Mouse (Mus musculus) right cerebral cortex, postnatal 4 days (tissue): ENCODE measurements around the gene Cacna1c.

Experiments
- DNase-seq: peaks from one replicate; pipeline ENCODE4 v3.0.0-alpha.2; 2022

The Cacna1c gene

DNA sequence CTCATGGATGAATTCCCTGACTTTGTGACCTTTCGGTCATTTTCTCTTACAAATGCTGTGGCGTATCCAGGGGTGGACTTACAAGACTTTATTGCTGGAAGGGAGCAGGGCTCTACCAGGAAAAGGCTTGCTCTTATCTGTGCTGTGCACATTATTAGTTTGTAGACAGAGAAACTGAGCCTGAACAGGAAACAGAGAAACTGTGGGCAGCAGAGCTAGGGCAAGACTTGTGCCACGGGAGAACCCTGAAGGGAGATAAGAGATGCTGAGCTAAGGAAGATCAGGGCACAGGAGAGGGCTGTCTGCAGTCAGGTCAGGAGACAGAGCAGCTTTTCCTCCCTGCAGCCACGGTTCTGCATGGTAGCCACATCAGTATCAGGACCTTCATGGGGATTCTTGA lies 425.1 kb downstream of the Cacna1c start:
- DNase-seq = no peak

DNA sequence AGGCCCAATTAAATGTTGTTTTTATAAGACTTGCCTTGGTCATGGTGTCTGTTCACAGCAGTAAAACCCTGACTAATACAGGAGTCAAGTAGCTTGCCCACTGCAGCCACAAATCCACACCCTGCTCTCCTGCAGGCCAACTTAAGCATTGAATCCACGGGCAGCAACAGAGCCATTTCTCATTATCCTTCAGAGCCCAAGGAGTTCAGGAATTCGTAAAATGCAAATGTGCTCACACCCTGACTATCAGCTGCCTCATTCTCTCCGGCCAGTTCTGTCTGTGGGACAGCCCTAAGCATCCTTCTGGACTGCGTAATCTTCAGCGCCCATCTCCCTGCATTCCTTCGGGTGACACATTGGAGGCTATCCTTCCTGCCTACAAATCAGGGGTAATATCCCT lies 425.8 kb downstream of the Cacna1c start:
- no peak for DNase-seq

DNA sequence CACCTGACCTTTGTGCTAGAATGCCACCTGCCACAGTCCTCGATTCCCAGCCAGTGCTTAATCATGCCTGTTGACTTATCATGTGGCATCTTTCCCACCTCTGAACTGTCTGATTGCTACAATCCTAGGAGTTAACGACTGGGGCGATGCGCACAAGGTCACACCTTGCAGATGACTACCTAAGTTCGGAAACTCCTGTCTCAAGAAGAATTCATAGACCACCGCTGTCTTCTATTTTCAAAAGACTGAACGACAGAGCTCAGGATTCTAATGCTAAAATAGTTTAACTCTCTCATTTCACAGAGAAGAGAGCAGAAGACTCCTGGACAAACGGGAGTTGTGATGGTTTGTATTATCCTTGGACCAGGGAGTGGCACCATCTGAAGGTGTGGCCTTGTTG lies 426.4 kb downstream of the Cacna1c start:
- no peak for DNase-seq

GRCm38 (mm10) chr6:118767698-118768097 lies 428.5 kb downstream of the Cacna1c start:
- no peak for DNase-seq

GRCm38 (mm10) chr6:118765261-118765660 lies 431.0 kb downstream of the Cacna1c start:
- no peak for DNase-seq

DNA sequence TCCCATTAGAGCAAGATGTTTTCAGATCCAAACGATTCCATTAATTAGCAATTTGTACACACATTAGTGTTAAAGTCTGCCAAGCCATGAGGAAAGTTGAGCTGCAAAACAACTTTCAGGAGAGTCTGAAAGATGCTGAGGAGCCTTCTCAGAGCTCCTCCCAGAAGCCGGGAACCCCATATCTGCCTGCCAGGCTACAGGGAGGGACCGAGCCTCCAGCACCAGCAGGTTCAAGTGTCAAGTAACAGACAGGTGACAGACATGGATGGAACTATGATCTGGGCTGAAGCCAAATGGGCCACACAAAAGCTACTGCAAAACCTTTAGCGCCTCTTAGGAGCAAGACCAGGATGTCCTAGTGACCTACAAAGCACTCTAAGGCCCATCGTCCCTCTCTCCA lies 437.2 kb downstream of the Cacna1c start:
- no peak for DNase-seq

DNA sequence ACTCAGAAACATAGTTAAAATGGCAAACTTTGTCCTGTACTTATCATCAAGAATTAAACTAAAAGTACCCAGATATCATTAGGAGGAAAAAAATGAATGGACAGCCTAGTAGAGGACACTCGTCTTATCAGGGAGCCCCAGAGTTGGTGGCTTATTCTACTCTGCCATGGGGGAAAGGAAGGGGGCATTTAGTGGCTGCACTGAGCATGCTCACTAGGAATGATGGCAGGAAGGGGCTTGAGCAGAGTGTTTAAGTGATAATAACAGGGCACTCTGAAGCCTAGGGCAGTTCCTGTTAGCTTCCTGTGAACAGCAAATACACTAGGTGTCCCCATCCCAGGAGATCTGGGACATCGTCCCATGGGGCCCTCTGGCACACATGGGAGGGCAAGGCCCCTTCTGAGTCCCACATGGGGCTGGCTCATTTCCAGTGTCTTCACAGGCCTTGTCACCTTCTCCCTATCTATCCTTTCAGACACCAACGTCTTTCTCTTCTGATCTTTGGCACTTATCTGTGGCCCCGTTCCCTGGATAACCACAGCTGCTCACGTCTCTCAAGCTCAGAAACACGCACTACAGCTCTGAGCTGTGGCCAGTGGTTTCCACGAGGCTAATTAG lies 437.8 kb downstream of the Cacna1c start:
- no peak for DNase-seq

GRCm38 (mm10) chr6:118757533-118758289 lies 438.5 kb downstream of the Cacna1c start:
- DNase-seq = no peak

DNA sequence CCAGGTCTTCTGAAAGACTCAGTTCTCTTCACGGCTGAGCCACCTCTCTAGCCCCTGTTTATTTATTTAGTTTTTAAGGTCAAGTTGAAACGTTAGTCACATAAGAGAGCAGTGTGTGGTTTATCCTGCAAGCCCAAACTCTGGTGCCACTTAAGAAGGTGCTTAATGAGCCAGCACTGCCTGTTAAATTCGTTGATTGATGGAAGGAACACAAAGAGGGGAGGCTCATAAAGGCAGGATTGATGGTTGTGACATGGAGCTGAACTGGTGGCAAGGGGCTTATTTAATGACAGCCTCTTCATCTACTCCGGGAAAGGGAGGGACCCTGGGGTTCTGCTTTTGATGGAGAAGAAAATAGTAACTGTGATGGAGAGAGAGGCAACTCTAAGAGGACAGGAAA lies 439.7 kb downstream of the Cacna1c start:
- DNase-seq = no peak

GRCm38 (mm10) chr6:118755768-118756167 lies 440.4 kb downstream of the Cacna1c start:
- no peak for DNase-seq

DNA sequence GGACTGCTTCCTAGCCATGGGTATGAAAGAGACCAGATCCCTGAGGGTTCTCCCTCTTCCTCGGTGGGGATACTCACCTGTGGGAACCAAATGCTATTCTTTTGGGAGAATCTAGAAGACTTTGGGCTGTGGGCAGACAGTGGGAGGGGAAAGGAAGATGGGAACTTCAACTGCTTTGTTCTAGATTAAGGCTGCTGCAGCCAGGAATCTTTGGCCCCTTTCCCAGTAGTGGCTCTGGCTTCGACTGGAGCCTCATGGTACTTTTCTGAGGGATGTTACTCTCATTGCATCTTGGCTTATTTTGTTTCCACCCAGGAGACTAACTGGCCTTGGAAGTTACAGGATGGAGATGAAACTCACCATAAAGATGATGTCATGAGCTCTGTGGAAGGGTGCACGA lies 441.8 kb downstream of the Cacna1c start:
- DNase-seq = no peak

- no peak for DNase-seq
Measured at GRCm38 (mm10) chr6:118753787-118754186, 442.4 kb downstream of the Cacna1c start.

GRCm38 (mm10) chr6:118753064-118753463 lies 443.2 kb downstream of the Cacna1c start:
- DNase-seq = no peak

DNA sequence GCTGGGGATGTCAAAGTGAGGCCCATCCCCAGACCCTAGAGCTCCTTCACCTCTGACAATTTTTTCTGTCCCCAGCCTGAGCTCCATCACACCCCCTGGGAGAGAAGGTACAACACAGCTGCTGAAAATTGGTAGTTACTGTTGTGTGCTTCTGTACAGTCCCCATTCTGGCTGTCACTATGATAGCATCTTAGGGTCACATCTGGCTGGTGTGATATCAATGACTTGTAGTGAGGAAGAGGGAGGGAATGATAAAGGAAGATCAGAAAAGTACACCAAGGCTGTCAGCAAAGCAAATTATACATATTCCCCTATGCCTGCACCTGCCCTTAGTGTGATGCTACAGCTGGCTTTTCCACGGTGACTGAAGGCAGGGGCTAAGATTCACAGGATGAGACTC lies 446.9 kb downstream of the Cacna1c start:
- DNase-seq = no peak

- no peak for DNase-seq
Measured at GRCm38 (mm10) chr6:118742701-118743100, 453.5 kb downstream of the Cacna1c start.

GRCm38 (mm10) chr6:118741841-118742240 lies 454.4 kb downstream of the Cacna1c start:
- no peak for DNase-seq

GRCm38 (mm10) chr6:118739961-118740599 lies 456.1 kb downstream of the Cacna1c start:
- peak; percentile 61 for DNase-seq

- no peak for DNase-seq
Measured at GRCm38 (mm10) chr6:118739344-118739743, 456.9 kb downstream of the Cacna1c start.

GRCm38 (mm10) chr6:118738656-118739055 lies 457.6 kb downstream of the Cacna1c start:
- DNase-seq = no peak

- no peak for DNase-seq
Measured at GRCm38 (mm10) chr6:118737078-118737477, 459.1 kb downstream of the Cacna1c start.

GRCm38 (mm10) chr6:118736491-118736890 lies 459.7 kb downstream of the Cacna1c start:
- no peak for DNase-seq

DNA sequence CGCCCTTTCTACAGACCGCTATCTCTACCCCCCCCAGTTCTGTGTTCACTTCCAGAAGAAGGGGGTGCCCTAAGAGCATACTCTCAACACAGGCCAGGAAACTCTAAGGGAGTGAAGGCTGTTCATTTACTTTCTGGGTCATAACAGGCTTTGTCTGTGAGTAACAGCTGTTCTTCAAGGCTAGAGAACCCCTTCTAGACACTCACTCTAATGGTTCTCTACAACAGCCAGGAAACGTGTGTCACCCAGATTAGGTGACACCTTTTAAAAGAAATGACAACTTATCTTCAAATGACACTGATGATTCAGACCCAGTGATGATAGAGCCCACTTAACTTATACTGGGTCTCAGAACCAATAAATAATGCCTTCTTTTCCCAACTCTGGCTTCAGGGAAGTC lies 461.1 kb downstream of the Cacna1c start:
- no peak for DNase-seq

DNA sequence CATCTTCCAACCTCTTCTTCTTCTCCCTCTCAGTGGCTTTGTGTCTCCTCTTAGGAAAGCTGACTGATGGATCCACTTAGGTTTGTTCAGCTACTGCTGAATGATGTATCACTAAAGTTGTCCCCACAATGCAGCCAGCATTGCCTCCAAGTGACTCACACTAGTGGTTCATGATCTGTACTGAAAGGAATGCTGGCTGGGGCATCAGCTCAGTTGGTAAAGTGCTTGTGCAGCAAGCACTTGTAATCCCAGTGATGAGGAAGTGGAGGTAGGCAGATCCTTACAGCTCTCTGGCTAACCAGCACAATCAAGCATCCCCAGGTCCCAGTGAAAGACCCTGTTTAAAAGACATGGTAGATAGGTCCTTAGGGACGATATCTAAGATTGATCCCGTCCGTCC lies 464.3 kb downstream of the Cacna1c start:
- no peak for DNase-seq

DNA sequence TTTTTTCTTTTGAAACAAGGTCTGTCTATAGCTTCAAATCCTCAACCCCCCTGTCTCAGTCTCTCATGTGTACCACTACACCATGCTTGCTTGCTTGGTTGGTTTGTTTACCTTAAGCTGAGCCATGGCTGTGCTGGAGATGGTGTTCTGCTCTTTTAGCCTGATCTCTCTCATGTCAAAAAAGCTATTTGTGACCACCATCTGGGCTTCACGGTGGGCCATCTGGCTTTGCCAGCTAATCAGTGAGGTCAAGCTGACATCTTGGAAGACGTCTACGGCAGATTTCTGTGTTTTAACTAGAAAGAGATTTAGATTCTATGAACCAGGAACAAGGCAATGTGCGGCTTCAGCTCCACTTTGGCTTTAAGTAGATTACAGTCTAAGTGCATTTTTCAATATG lies 471.3 kb downstream of the Cacna1c start:
- DNase-seq = no peak
